Mouse (Mus musculus): ENCODE measurements around the gene Il20rb. TPM values are rescaled to one million over a fixed set of nuclear protein-coding genes. Genes with fewer than 3 reads are reported as not detected.

Gene Il20rb
- polyA plus RNA-seq, 1 experiment from 2014 or later = 0.32 TPM

DNA sequence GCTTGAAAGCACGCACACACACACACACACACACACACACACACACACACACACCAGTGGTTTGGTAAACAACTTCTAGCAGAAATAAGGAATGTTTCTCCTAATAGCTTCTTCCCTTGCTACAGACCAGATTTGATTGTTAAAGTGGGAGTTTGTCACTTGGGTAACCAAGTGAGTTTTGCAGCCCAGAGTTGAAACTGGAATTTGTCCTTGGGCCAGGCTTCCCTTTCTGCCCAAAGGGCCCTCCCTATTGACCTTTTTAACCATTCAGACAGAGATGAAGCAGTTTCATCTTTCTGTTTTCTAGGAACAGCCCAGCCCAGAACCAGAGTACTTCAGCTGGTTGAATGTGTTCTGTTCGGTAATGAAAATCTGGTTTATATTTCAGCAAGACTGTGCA lies 55.7 kb downstream of the Il20rb start:
- Histone ChIP-seq H3K27ac (ENCODE audit: low read depth, low read length) (no peak overlapping the region), H3K4me3 (ENCODE audit: low read depth, low read length) (no peak overlapping the region), H3K9ac (replicated peaks; ENCODE audit: low read depth, low read length) (no peak overlapping the region), H3K36me3 (ENCODE audit: control insufficient read depth, insufficient read depth, low read length) (no peaks in the 10 kb centered on the region), H3K9me3 (ENCODE audit: control insufficient read depth, low read length) (no peaks in the 10 kb centered on the region), H3K27me3 (ENCODE audit: control insufficient read depth, insufficient read depth, low read length) (no peaks in the 10 kb centered on the region), H3K4me2 (ENCODE audit: low read depth, low read length) (no peak overlapping the region), H3K4me1 (ENCODE audit: control insufficient read depth, insufficient read depth, low read length) (no peaks in the 10 kb centered on the region)
- 84% methylated on average over 2 of the region's 2 CpGs for WGBS
- no peak for ATAC-seq (ENCODE audit: low read depth)

DNA sequence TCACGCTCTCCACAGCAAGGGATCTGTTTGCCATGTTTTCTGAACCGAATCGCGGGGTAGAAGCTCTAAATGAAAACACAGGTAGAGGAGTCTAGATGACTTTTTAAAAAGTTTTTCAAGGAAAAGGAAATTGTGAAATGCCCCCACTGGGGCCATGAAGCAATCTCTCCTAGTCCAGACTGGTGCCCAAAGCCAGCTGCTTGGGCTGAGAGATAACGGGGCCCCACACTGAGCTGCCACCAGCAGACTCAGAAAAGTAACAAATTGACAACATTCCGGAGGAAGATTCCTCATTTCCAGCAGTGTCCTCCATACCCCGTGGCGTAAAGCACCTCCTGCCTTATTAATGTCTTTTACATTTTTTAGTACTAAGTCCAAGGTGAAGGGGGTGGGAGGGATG lies 66.9 kb downstream of the Il20rb start:
- WGBS = 85% methylated on average over 8 of the region's 8 CpGs
- Histone ChIP-seq H3K27ac (ENCODE audit: low read depth, low read length) (no peak overlapping the region), H3K27me3 (ENCODE audit: control insufficient read depth, insufficient read depth, low read length) (no peaks in the 10 kb centered on the region), H3K36me3 (ENCODE audit: control insufficient read depth, insufficient read depth, low read length) (no peaks in the 10 kb centered on the region), H3K4me3 (ENCODE audit: low read depth, low read length) (no peak overlapping the region), H3K4me1 (ENCODE audit: control insufficient read depth, insufficient read depth, low read length) (0 out of 2 replicates have a peak, but pooled peaks cover 3% of the 10 kb centered on the region), H3K9me3 (ENCODE audit: control insufficient read depth, low read length) (no peaks in the 10 kb centered on the region), H3K4me2 (ENCODE audit: low read depth, low read length) (no peak overlapping the region), H3K9ac (replicated peaks; ENCODE audit: low read depth, low read length) (no peak overlapping the region)
- ATAC-seq (ENCODE audit: low read depth) = no peak

DNA sequence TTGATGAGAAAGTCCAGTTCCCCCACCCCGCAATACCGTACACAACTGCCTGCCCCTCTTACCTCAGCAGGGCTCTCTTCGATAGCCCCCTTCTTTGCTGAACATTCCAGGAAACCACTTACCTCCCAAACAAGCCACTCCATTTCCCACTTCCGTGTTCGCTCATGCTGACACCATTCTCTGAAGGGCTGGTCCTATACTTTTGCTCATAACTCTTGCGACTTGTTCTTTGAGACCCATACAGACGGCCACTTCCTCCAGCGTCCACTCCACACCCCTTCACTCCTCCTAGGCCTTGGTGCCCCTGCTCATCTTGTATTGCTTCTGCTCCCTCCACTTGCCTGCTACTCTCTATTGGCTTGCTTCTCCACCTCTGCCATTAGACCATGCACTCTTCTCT lies 67.5 kb downstream of the Il20rb start:
- Histone ChIP-seq H3K27me3 (ENCODE audit: control insufficient read depth, insufficient read depth, low read length) (no peaks in the 10 kb centered on the region), H3K9me3 (ENCODE audit: control insufficient read depth, low read length) (no peaks in the 10 kb centered on the region), H3K27ac (ENCODE audit: low read depth, low read length) (no peak overlapping the region), H3K4me1 (ENCODE audit: control insufficient read depth, insufficient read depth, low read length) (0 out of 2 replicates have a peak, but pooled peaks cover 3% of the 10 kb centered on the region), H3K36me3 (ENCODE audit: control insufficient read depth, insufficient read depth, low read length) (no peaks in the 10 kb centered on the region), H3K4me2 (ENCODE audit: low read depth, low read length) (no peak overlapping the region), H3K9ac (replicated peaks; ENCODE audit: low read depth, low read length) (no peak overlapping the region), H3K4me3 (ENCODE audit: low read depth, low read length) (no peak overlapping the region)
- ATAC-seq (ENCODE audit: low read depth) = no peak
- WGBS = 88% methylated on average over 8 of the region's 8 CpGs

DNA sequence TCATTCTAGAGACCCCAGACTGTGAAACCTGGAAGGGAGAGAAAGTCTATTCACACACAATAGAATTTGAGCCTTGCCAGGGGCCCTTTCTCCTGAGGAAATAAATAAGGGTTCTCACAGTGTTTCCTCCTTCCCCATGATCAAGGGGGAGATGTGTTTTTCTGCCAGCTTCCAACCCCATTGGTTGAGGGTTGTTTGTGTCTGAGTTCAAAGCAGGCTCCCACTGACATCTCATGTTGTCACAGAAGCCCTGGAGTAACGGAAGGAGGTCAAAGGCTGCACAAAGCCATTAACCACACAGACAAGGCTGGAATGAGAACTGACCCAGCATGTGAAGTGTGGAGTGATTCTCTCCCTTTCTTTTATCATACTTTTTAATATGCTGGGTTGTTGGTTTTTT lies 69.8 kb downstream of the Il20rb start:
- no peak overlapping the region for H3K4me3 ChIP-seq (ENCODE audit: low read depth, low read length)
- WGBS = 13% methylated on average over 1 of the region's 1 CpGs

DNA sequence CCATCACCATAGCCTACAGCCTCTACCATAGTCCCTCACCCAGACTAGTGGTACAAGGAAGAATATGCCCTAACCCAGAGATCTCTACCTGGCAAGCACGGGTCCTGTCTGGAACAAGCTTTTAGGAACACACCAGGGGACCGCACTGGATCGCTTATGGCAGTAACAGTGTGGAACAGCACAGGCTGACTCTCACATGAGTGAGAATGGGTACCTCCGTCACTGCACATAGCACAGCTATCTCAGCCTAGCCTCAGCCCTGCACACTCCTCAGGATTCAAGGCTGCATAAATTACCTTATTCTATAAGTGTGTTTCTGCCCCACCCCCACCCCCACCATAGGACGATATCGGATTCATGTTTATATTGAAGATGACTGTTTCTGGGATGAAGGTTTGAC lies 70.3 kb downstream of the Il20rb start:
- Histone ChIP-seq H3K4me1 (ENCODE audit: control insufficient read depth, insufficient read depth, low read length) (0 out of 2 replicates have a peak, but pooled peaks cover 3% of the 10 kb centered on the region), H3K27ac (ENCODE audit: low read depth, low read length) (no peak overlapping the region), H3K4me2 (ENCODE audit: low read depth, low read length) (no peak overlapping the region), H3K4me3 (ENCODE audit: low read depth, low read length) (no peak overlapping the region), H3K36me3 (ENCODE audit: control insufficient read depth, insufficient read depth, low read length) (no peaks in the 10 kb centered on the region), H3K27me3 (ENCODE audit: control insufficient read depth, insufficient read depth, low read length) (no peaks in the 10 kb centered on the region), H3K9me3 (ENCODE audit: control insufficient read depth, low read length) (no peaks in the 10 kb centered on the region), H3K9ac (replicated peaks; ENCODE audit: low read depth, low read length) (no peak overlapping the region)
- no peak for ATAC-seq (ENCODE audit: low read depth)
- WGBS = 68% methylated on average over 6 of the region's 6 CpGs

More for the DNA sequence above, 69.8 kb downstream of the Il20rb start:
- Histone ChIP-seq H3K9me3 (ENCODE audit: control insufficient read depth, low read length) (no peaks in the 10 kb centered on the region), H3K4me2 (ENCODE audit: low read depth, low read length) (no peak overlapping the region), H3K36me3 (ENCODE audit: control insufficient read depth, insufficient read depth, low read length) (no peaks in the 10 kb centered on the region), H3K27me3 (ENCODE audit: control insufficient read depth, insufficient read depth, low read length) (no peaks in the 10 kb centered on the region), H3K9ac (replicated peaks; ENCODE audit: low read depth, low read length) (no peak overlapping the region), H3K4me1 (ENCODE audit: control insufficient read depth, insufficient read depth, low read length) (0 out of 2 replicates have a peak, but pooled peaks cover 3% of the 10 kb centered on the region), H3K27ac (ENCODE audit: low read depth, low read length) (no peak overlapping the region)
- no peak for ATAC-seq (ENCODE audit: low read depth)

DNA sequence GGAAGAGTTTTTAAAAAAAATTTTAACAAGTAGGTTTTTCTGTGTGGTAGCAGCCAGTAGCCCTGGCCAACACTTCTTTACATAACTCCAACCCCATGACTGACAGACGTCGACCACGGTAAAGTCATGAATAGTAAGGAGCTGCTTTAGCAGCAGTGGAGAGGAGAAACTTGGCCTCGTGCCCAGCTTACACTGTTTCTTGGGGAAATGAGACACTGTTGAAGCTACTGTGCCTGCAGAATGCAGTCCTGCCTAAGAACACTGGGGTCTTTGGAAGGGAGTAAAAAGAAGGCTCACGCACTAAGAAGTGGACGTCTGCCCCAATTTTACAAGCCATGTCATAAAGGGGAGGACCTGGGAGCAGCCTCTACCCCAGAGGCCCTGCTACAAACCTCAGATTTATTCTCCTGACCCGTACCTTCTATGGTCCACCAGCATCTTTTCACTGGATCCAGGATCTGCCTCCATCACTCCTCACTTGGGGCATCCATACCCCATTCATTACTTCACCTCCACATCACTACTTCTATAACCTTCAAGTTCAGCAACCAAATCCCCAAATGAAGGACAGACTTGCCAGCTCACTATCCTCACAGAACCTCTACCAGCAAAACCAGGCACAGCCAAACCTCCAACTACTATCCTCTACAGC lies 71.1 kb downstream of the Il20rb start:
- no peaks in the 10 kb centered on the region for H3K36me3 ChIP-seq (ENCODE audit: control insufficient read depth, insufficient read depth, low read length)
- no peak overlapping the region for H3K4me2 ChIP-seq (ENCODE audit: low read depth, low read length)
- WGBS = 23% methylated on average over 7 of the region's 7 CpGs
- H3K4me1 ChIP-seq (ENCODE audit: control insufficient read depth, insufficient read depth, low read length) = 0 out of 2 replicates have a peak, but pooled peaks cover 3% of the 10 kb centered on the region
- H3K4me3 ChIP-seq (ENCODE audit: low read depth, low read length) = no peak overlapping the region
- no peak overlapping the region for H3K27ac ChIP-seq (ENCODE audit: low read depth, low read length)
- no peak overlapping the region for H3K9ac ChIP-seq (replicated peaks; ENCODE audit: low read depth, low read length)
- ATAC-seq (ENCODE audit: low read depth) = peak; percentile 58; the same call in 1 of the 2 replicates
- no peaks in the 10 kb centered on the region for H3K9me3 ChIP-seq (ENCODE audit: control insufficient read depth, low read length)
- H3K27me3 ChIP-seq (ENCODE audit: control insufficient read depth, insufficient read depth, low read length) = no peaks in the 10 kb centered on the region

Other genes with a start within 250 kb of the Il20rb start
- 62.8 and 70.8 TPM in 2 replicates for gene Nck1, start 59.3 kb upstream of the Il20rb start, polyA plus RNA-seq (2014; fragmentation: Nextera tagmentation; extraction: Ambion mirVana)
- 18.3 and 26.6 TPM in 2 replicates for gene Slc35g2, start 84.3 kb upstream of the Il20rb start, polyA plus RNA-seq (2014; fragmentation: Nextera tagmentation; extraction: Ambion mirVana)
- 40.9 and 48.2 TPM in 2 replicates for gene Stag1, start 111.0 kb upstream of the Il20rb start, polyA plus RNA-seq (2014; fragmentation: Nextera tagmentation; extraction: Ambion mirVana)